Mouse (Mus musculus): ENCODE results near the gene Pde9a. TPM values are rescaled to one million over a fixed set of nuclear protein-coding genes. Genes with fewer than 3 reads are reported as not detected.

Pde9a gene
- total and polyA plus RNA-seq, 3 experiments = 0.56 TPM; not detected in 2

DNA sequence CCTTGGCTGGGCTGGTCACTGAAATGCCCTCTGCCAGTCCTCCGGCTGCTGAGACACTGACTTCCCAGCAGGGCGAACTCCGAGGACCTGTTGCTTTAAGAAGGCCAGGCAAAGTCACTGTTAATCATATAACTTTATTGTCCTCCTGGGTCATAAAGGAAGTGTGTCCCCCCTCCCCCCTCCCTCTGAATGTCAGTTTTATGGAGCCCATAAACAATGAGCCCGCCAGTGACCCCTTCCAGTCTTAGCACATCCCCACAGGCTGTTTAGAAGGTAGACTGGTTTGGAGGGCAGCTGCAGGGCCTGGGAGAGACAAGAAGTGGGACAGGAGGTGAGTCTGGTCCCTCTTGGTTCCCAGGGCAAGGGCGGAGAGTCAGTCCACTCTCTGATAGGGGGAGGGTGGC is 46.9 kb downstream of the Pde9a start:
- Histone ChIP-seq H3K27ac (ENCODE audit: control insufficient read depth, low read depth, low read length) (no peak overlapping the region), H3K27me3 (ENCODE audit: control insufficient read depth in 1 of 2, insufficient read depth in 2 of 2, low read length in 2 of 2) (no peaks in the 10 kb centered on the region), H3K4me1 (ENCODE audit: control insufficient read depth in 1 of 2, insufficient read depth in 2 of 2, low read length in 2 of 2) (peaks cover 0 to 3% of the 10 kb centered on the region in 2 experiments; a peak in 1 of 4 replicates), H3K9me3 (replicated peaks; ENCODE audit: insufficient read depth, low read length) (no peaks in the 10 kb centered on the region), H3K79me2 (ENCODE audit: control insufficient read depth, insufficient read depth, low read length, poor library complexity) (no peaks in the 10 kb centered on the region), H3K9ac (ENCODE audit: control insufficient read depth, low read depth, low read length, poor library complexity, severe bottlenecking) (no peak overlapping the region), H3K36me3 (ENCODE audit: control insufficient read depth in 1 of 2, insufficient read depth in 2 of 2, low read length in 2 of 2) (peaks cover 0 to 2% of the 10 kb centered on the region in 2 experiments; a peak in 1 of 4 replicates), H3K4me3 (ENCODE audit: control insufficient read depth in 1 of 2, insufficient read depth in 1 of 2, low read depth in 2 of 2, low read length in 2 of 2) (no peak overlapping the region)
- TF ChIP-seq CHD2 (IDR thresholded peaks at IDR 0.05; ENCODE audit: low read length) (no peak), CHD1 (IDR thresholded peaks at IDR 0.05; ENCODE audit: low read depth, low read length) (no peak), CTCF (IDR thresholded peaks at IDR 0.05 in 2 of 3, conservative IDR thresholded peaks at IDR 0.05 in 1 of 3; ENCODE audit: control insufficient read depth in 1 of 3, insufficient read depth in 1 of 3, low read depth in 2 of 3, low read length in 3 of 3, poor library complexity in 1 of 3, severe bottlenecking in 1 of 3) (no peak), ZKSCAN1 (IDR thresholded peaks at IDR 0.05; ENCODE audit: low read depth, low read length) (no peak), HCFC1 (IDR thresholded peaks at IDR 0.05; ENCODE audit: low read depth, low read length) (no peak), MAZ (IDR thresholded peaks at IDR 0.05; ENCODE audit: low read depth, low read length) (no peak), MYB (IDR thresholded peaks at IDR 0.05; ENCODE audit: low read depth, low read length) (no peak), TAL1 (IDR thresholded peaks at IDR 0.05; ENCODE audit: low read length) (no peak)
- no peak for DNase-seq (ENCODE audit: low read depth, low spot score)

- Histone ChIP-seq H3K36me3 (ENCODE audit: control insufficient read depth in 1 of 2, insufficient read depth in 2 of 2, low read length in 2 of 2) (peaks cover 0 to 2% of the 10 kb centered on the region in 2 experiments; a peak in 1 of 4 replicates), H3K27ac (ENCODE audit: control insufficient read depth, low read depth, low read length) (no peak overlapping the region), H3K27me3 (ENCODE audit: control insufficient read depth in 1 of 2, insufficient read depth in 2 of 2, low read length in 2 of 2) (no peaks in the 10 kb centered on the region), H3K4me1 (ENCODE audit: control insufficient read depth in 1 of 2, insufficient read depth in 2 of 2, low read length in 2 of 2) (peaks cover 0 to 3% of the 10 kb centered on the region in 2 experiments; a peak in 1 of 4 replicates), H3K4me3 (ENCODE audit: control insufficient read depth in 1 of 2, insufficient read depth in 1 of 2, low read depth in 2 of 2, low read length in 2 of 2) (no peak overlapping the region), H3K79me2 (ENCODE audit: control insufficient read depth, insufficient read depth, low read length, poor library complexity) (no peaks in the 10 kb centered on the region), H3K9me3 (replicated peaks; ENCODE audit: insufficient read depth, low read length) (no peaks in the 10 kb centered on the region), H3K9ac (ENCODE audit: control insufficient read depth, low read depth, low read length, poor library complexity, severe bottlenecking) (no peak overlapping the region)
- TF ChIP-seq POLR2AphosphoS5 (IDR thresholded peaks at IDR 0.05; ENCODE audit: borderline replicate concordance, low read depth, low read length) = no peak
- TF ChIP-seq MYB (IDR thresholded peaks at IDR 0.05; ENCODE audit: low read depth, low read length) = no peak
- no peak for TF ChIP-seq USF1 (IDR thresholded peaks at IDR 0.05; ENCODE audit: low read depth, low read length)
- TF ChIP-seq SMC3 (IDR thresholded peaks at IDR 0.05; ENCODE audit: low read depth, low read length) = no peak
- no peak for TF ChIP-seq GATA1 (IDR thresholded peaks at IDR 0.05; ENCODE audit: low read depth, low read length)
- no peak for TF ChIP-seq KAT2A (conservative IDR thresholded peaks at IDR 0.05; ENCODE audit: low read depth, low read length)
- TF ChIP-seq GABPA (IDR thresholded peaks at IDR 0.05; ENCODE audit: low read depth, low read length) = no peak
- TF ChIP-seq CHD2 (IDR thresholded peaks at IDR 0.05; ENCODE audit: low read length) = no peak
- TF ChIP-seq TAL1 (IDR thresholded peaks at IDR 0.05; ENCODE audit: low read length) = no peak
- TF ChIP-seq MAX (IDR thresholded peaks at IDR 0.05; ENCODE audit: low read length) = no peak
- no peak for DNase-seq (ENCODE audit: low read depth, low spot score)
Measured at GRCm38 (mm10) chr17:31433401-31433928, 47.5 kb downstream of the Pde9a start.
